Mouse (Mus musculus): ENCODE results near the gene Rps26.
"Not testable (repeated sequence)": the region's sequence is repeated elsewhere in the genome, so short reads cannot be mapped to it uniquely, and the experiment has no call there.

Gene Rps26

DNA sequence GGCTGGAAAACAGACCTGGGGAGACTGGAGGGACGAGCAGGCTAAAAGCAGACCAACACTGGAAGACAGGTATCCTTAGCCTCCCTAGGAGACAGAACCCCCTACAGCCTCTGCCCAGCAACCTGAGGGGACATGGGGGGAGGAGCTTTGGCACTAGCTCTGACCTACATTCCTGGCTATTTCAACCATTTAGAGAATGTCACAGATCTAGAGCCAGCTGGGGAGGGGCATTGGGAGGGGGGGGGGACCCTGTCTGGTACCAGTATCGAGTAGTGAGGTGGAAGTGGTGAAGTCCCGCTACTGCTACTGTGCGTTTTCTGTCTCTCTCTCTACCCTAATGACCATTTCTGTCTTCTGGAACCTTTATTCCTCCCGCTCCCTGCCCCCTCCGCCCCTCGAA, 15.3 kb upstream of the Rps26 start:
- DNase-seq (ENCODE audit: low spot score in 2 of 2), result no peak

DNA sequence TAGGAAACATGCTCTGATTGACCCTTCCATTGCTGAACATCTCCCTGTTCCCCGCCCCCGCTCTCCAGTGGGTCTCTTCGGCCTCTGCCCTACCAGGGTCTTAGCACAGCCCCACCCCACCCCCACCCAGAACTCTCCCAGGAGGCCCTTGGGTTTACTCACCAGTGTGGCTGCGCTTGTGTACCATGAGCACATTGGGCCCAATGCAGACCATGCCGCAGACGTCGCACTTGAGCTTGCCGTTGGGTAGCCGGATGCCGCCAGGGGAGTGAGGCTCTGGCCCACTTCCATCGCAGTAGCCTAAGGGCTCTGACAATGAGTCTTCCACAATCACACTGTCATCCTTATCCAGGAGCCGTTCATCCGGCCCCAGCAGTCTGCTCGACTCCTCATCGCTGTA, 14.3 kb upstream of the Rps26 start:
- no peak for DNase-seq (ENCODE audit: low spot score in 2 of 2)

DNA sequence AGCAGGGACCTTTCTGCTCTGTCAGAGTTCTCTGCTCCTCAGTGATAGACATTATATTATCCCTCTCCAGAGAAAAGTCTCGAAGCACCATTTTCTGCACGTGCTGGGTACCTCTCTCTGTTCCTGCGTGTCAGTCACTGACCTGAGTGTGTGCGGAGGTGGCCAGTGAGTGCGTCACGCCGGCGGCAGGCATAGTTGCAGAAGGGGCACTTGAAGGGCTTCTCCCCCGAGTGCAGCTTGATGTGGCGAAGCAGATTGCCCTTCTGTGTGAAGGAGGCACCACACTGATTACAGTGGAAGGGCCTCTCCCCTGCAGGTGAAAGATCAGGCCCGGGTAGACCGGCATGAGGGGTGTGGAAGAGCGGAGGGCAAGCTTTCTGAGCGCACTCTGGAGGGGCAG, 13.5 kb upstream of the Rps26 start:
- DNase-seq (ENCODE audit: low spot score in 2 of 2), result no peak

GRCm38 (mm10) chr10:128637011-128637410, 10.5 kb upstream of the Rps26 start:
- no peak for DNase-seq (ENCODE audit: low spot score in 2 of 2)

GRCm38 (mm10) chr10:128636561-128636960, 10.0 kb upstream of the Rps26 start:
- no peak for DNase-seq (ENCODE audit: low spot score in 2 of 2)

- DNase-seq (ENCODE audit: low spot score in 2 of 2), result no peak
Observed at GRCm38 (mm10) chr10:128635697-128636096, 9.2 kb upstream of the Rps26 start.

DNA sequence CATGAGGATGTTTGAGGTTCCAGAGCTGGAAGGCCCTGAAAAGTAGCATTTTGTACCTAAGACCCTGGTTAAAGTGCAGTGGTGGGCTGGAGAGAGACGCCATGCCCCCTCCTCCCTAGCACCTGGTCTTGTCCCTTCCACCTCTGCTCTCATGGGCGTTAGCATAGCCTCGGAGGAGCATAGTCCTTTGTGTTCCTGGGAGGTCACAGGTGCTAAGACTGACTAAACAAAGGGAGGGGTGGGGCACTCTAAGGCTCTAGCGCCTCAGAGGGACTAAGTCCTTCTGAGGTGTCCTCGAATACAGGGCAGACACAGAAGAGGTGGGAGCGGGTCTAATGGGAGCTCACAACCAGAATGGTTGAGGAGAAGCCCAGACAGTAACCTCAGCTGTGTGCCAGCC, 5.0 kb upstream of the Rps26 start:
- DNase-seq (ENCODE audit: low spot score in 2 of 2), result no peak

GRCm38 (mm10) chr10:128630306-128630705, 3.8 kb upstream of the Rps26 start:
- DNase-seq (ENCODE audit: low spot score in 2 of 2), result not testable (repeated sequence)

DNA sequence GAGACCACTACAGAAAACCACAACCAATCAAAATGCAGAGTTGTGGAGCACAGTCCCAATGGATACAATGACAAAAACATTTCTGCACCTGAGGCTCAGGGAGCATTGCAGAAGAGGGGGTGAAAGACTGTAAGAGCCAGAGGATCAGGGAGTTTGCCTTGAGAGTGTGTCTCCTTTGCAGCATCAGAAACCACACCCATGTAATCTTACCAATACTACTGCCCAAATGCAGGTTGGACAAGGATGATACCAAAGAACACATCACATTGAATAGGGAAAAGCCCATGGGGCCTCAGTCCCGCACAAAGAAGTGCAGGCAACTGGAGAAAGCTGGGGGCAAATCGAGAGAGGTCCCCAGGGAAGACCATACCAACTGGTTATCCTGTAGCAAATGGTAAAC, 3.2 kb upstream of the Rps26 start:
- DNase-seq (ENCODE audit: low spot score in 2 of 2), result no peak

GRCm38 (mm10) chr10:128627398-128628317, 1.1 kb upstream of the Rps26 start:
- DNase-seq (ENCODE audit: low spot score in 2 of 2), result no peak

DNA sequence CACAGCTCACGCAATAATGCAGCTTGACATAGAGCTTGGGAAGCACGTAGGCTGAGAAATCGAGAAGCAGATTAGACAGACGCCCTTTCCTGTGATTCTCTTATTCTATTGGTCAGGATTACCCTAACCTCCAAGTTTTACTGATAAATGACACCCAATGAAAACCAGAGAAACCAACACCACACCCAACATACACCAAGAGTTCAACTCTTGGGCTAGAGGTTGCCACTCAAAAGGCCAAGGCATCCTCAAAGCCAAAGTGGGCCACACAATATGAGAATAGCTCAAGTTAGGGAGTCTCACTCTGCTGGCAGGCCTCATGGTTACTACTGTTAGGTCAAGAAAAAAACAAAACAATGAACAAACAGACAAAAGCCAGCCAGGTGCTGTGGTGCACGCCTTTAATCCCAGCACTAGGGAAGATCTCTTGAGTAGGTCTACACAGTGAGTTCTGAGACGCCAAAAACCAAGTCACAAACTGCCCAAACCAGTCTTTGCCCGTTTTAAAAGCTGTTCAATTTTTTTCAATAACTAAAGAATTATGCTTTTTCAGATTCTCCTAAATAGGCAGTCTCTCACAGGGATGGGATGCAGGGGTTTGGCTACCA, 1.2 kb downstream of the Rps26 start:
- no peak for DNase-seq (ENCODE audit: low spot score in 2 of 2)

DNA sequence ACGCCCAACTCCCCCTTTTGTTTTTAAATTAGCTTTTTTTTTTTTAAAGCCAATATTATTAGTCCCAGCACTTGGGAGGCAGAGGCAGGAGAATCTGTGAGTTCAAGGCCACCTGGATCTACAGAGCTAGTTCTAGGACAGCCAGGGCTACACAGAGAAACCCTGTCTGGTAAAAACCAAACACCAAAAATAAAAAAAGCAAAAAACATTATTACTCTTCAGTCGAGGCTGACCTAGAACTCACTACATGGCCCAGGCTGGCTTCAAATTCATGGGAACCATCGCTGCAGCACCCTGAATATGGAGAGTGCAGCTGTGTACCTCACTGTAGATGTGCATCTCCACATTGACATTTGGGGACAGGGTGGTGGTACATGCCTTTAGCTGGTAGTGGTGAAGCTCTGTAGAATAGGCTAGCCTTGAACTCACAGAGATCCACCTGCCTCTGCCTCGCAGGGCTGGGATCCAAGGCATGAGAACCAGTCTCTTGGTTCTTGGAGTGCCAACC, 3.4 kb downstream of the Rps26 start:
- DNase-seq (ENCODE audit: low spot score in 2 of 2), result not testable (repeated sequence)

DNA sequence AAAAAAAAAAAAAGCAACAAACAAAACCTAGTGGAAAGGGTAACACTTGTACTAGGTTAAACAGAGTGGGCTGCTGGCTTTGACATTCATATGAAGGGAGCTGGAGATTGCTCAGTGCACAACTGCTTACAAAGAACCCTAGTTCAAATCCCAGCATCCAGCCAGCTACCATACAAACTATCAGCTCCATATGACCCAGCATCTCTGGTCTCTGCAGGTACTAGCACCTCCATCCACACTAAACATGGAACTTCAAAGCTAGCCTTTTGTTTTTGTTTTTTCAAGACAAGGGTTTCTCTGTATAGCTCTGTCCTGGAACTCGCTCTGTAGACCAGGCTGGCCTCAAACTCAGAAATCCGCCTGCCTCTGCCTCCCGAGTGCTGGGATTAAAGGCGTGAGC, 3.8 kb downstream of the Rps26 start:
- DNase-seq (ENCODE audit: low spot score in 2 of 2), result no peak

DNA sequence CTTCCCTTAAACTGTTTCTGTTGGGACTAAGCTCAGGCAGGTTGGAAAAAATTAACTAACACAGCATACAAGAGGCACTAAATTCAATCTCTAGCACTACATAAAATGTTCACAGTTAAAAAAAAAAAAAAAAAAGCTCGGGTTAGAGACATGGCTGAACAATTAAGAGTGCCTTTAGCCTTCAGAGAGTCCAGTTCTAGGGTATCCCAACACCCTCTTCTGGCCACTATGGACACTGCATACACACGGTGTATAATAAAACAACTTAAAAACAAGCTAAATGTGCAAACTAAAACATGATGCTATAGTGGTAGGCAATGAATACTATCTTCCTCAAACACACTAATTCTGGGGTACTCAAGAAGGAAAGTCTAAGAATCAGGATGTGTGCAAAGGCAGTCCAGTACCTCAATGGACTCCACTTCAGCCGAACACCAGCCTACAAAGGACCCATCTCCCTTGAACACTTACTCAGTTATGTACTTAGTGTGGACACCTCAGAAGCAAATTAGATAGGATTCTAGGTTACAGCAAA, 4.5 kb downstream of the Rps26 start:
- DNase-seq (ENCODE audit: low spot score in 2 of 2), result no peak

DNA sequence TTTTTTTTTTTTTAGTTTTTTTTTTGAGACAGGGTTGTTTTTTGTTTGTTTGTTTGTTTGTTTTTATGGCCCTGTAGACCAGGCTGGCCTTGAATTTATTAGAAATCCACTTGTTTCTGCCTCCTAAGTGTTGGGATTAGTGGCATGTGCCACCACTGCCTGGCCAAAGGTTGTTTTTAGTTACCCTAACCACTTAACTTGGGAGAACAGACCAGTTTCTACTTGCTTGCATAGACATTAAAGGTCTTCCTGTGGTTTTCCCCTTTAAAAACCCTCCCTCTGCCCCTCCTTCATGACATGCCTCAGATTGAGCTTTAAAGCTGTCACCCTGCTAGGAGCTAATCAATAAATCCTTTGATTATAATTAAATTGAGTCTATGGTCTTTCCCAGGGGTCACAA, 6.3 kb downstream of the Rps26 start:
- no peak for DNase-seq (ENCODE audit: low spot score in 2 of 2)

- DNase-seq (ENCODE audit: low spot score in 2 of 2), result not testable (repeated sequence)
Observed at GRCm38 (mm10) chr10:128619148-128619547, 7.4 kb downstream of the Rps26 start.

- DNase-seq (ENCODE audit: low spot score in 2 of 2), result no peak
Observed at GRCm38 (mm10) chr10:128618570-128618969, 8.0 kb downstream of the Rps26 start.

DNA sequence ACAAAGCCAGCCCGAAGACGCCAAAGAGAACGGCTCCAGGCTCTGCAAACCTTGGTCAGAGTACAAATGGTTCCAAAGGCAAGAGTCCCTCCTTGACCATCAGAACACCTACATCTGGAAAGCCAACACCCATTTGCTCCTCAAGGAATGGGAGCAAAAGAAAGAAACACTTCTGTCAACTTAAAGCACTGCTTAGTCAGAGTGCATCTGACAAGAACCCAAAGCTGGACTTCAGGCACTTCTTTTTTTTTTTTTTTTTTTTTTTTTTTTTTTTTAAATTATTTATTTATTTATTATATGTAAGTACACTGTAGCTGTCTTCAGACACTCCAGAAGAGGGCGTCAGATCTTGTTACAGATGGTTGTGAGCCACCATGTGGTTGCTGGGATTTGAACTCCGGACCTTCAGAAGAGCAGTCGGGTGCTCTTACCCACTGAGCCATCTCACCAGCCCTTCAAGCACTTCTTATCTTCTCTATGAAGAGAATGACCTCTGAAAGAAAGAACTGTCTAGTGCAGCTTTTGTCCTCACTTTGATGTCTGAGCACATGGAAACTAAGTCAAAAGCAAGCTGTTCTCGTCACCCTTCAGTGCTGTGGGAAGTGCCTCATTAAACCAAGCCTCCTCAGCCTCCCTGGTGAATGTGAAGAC, 10.6 kb downstream of the Rps26 start:
- DNase-seq (ENCODE audit: low spot score in 2 of 2), result not testable (repeated sequence)

DNA sequence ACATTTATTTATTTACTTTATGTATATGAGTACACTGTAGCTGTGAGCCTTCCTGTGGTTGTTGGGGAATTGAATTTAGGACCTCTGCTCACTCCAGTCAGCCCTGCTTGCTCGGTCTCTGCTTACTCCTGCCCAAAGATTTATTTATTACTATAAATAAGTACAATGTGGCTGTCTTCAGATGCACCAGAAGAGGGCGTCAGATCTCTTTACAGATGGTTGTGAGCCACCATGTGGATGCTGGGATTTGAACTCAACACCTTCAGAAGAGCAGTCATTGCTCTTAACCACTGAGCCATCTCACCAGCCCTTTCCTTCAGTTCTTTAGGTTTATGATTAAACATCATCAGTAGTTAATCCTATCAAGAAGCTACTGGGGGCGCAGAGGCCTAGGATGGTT, 11.6 kb downstream of the Rps26 start:
- DNase-seq (ENCODE audit: low spot score in 2 of 2), result no peak

- not testable (repeated sequence) for DNase-seq (ENCODE audit: low spot score in 2 of 2)
Observed at GRCm38 (mm10) chr10:128613820-128614219, 12.7 kb downstream of the Rps26 start.

DNA sequence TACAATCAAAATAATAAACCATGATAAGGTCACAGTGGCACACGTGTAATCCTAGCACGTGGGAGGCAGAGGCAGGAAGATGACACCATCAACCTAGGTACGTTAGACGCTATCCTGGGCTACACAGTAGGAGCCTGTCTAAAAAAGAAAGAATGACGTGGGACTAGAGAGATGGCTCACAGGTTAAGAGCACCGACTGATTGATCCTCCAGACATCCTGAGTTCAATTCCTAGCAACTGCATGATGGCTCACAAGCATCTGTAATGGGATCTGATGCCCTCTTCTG, 13.4 kb downstream of the Rps26 start:
- DNase-seq (ENCODE audit: low spot score in 2 of 2), result no peak

DNA sequence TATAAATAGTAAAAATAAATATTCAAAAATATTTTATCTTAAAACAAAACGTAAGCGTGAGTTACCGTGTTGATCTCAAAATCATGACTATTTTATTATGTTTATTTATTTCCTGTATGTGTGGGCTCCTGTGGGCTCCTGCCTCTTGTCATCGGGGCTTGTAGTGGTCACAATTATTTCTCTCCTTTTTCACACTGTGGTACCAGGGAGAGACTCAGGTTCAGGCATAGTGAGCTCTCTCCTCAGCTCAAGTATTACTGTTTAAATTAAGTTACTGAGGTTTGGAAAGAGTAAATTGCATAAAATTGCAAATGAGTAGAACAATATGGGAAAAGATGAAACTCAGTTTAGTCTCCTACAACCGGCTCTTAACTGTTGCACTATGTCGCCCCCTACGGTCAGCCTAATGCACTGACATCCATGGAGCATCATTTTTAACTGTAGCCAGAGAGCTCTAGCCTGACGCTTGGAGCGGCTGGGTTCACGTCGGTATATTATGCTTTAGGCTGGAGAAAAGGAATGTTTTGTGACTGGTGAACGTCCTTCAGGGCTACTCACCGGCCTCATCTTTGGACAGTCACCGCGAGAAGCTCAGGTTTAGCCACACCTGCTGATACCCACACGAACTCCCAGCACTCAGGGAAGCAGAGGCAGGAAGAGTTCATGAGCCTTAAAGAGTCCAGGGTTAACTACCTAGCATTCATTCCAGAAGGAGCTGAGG, 14.0 kb downstream of the Rps26 start:
- DNase-seq (ENCODE audit: low spot score in 2 of 2), result peak; percentile 76 to 86

Data from right cerebral cortex, adult 2 months (tissue).